Mouse (Mus musculus): Measurements from ENCODE around the gene Sprn.
"Not testable (repeated sequence)": the region's sequence is repeated elsewhere in the genome, so short reads cannot be mapped to it uniquely, and the experiment has no call there.

Gene Sprn

GRCm38 (mm10) chr7:140153383-140153782, 1.3 kb downstream of the Sprn start:
- no peak for DNase-seq (ENCODE audit: low read depth in 1 of 2, low spot score in 2 of 2)

GRCm38 (mm10) chr7:140144550-140144949, 10.1 kb downstream of the Sprn start:
- no peak for DNase-seq (ENCODE audit: low read depth in 1 of 2, low spot score in 2 of 2)

DNA sequence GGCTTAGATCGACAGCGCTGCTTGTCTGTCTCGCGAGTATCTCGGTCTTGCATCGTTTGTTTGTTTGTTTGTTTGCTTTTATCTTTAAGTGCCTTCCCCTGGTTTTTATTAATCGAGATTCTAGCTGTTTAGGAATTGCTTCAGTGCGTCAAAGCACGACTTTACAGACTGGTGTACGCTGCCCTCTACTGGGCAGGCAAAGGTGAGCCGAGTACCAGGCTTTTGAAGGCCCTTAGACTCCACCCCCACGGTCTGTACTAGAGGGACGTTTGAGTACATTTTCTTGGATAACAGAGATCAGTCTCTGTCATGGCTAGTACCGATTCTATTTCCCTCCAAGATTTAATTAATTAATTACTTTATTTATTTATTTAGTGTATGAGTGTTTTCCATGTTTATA, 13.3 kb downstream of the Sprn start:
- DNase-seq (ENCODE audit: low read depth in 1 of 2, low spot score in 2 of 2): peak in 1 of 2 experiments; percentile 48

DNA sequence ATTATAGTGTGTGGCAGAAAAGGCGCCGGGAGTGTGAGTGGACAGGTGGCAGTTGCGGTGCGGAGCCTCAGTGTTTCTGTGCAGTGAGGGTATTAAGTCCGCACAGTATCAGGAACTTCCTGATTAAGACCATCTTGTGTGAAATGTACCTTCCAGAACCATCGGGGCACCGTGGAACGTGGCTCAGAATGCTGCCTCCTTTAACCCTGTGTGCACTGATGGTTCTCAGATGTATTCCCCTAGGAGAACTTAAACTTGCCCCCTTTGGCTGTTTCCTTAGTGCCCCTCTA, 16.7 kb downstream of the Sprn start:
- no peak for DNase-seq (ENCODE audit: low read depth in 1 of 2, low spot score in 2 of 2)

- peak; percentile 73 to 92 for DNase-seq (ENCODE audit: low read depth in 1 of 2, low spot score in 2 of 2)
Measured at GRCm38 (mm10) chr7:140137135-140138020, 17.3 kb downstream of the Sprn start, which contains the start of gene Mtg1. TSS of gene Mtg1 (plus strand) at chr7:140137564.

DNA sequence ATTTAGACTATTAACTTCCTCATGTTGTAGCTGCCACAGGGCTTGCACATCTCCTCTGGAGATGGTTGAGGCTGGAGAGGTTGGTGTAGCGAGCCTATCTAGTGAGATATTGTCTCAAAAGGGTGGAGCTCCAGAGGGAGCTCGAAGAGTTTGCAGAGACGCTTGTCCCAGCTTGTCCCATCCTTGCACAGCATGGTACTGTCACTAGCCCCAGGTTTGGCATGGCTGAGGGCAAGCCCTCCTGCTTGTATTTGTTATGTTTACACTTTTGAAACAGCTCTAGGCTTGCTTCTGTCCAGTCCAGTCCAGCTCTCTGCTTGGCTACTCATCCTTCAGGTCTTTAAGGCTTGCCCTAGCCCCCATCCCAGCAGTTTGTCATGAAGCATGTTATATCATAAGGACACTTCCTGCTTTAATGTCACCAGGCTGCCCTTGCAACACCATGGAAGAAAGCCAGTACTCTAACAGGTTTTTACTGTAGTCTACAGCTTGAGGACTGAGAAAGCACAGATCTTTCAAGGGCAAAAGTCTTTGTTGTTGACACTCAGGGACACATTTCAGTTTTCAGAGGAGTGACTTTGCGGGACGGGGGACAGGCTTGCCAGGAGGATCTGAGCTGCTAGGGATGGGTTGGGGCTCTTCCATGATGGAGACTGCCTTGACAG, 19.4 kb downstream of the Sprn start:
- no peak for DNase-seq (ENCODE audit: low read depth in 1 of 2, low spot score in 2 of 2)

DNA sequence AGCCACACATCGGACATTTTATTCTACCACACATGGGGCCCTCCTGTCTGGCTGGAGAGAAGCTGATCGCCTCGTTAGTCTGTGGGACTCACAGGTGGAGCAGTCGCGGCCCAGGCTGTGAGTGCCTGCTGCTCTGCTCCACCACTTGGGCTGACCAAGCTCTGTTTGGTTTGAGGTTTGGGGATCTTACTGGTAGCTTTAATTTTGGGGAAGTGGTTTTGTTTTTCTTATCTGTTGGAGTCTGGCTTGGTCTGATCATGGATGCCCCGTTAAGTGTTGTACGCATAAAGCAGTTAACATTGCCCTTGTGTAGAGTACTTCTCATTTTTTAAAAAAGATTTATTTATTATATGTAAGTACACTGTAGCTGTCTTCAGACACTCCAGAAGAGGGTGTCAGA, 20.6 kb downstream of the Sprn start:
- not testable (repeated sequence) for DNase-seq (ENCODE audit: low read depth in 1 of 2, low spot score in 2 of 2)

GRCm38 (mm10) chr7:140132184-140132583, 22.5 kb downstream of the Sprn start:
- DNase-seq (ENCODE audit: low read depth in 1 of 2, low spot score in 2 of 2): not testable (repeated sequence)

GRCm38 (mm10) chr7:140127911-140128310, 26.8 kb downstream of the Sprn start:
- no peak for DNase-seq (ENCODE audit: low read depth in 1 of 2, low spot score in 2 of 2)

DNA sequence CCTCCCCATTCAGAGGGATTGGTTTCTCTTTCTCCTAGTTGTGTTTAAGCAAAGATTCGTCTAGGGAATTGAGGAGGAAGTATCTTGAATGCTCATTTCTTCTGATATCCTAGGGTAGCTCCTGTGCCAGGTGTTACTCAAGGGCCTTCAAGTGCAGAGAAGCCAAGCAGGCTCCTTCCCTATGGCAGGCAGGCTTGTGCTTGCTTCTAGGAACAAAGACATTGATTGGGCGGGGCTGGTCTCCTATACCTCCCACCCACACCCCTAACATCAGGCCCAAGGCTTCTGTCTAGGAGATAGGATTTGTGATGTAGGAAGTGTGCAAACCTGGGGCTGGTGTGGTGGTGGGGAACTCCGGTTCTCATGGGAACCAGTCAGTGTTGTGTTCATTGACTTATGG, 27.7 kb downstream of the Sprn start:
- DNase-seq (ENCODE audit: low read depth in 1 of 2, low spot score in 2 of 2): no peak

GRCm38 (mm10) chr7:140126022-140126350, 28.7 kb downstream of the Sprn start:
- DNase-seq (ENCODE audit: low read depth in 1 of 2, low spot score in 2 of 2): no peak

- peak; percentile 52 to 80 for DNase-seq (ENCODE audit: low read depth in 1 of 2, low spot score in 2 of 2)
Measured at GRCm38 (mm10) chr7:140125278-140126021, 29.2 kb downstream of the Sprn start.

DNA sequence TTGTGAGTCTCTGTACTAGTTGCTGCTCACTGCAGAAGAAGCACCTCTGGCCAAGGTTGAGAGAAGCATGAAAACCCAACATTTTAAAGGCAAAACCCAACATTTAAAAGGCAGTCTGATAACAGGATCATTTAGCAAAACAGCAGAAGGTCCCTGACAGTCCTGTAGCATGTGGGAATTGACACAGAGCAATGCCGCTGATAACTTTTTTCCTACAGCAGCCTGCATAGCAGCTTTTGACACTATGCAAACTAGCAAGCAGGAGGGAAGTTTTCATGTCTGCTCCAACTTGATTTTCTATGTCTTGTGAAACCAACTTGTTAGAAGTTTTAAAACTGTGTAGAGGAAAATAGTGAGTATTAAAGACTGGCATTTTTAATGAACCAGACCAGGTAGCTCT, 30.3 kb downstream of the Sprn start:
- no peak for DNase-seq (ENCODE audit: low read depth in 1 of 2, low spot score in 2 of 2)

GRCm38 (mm10) chr7:140122765-140123164, 31.9 kb downstream of the Sprn start:
- no peak for DNase-seq (ENCODE audit: low read depth in 1 of 2, low spot score in 2 of 2)

- DNase-seq (ENCODE audit: low read depth in 1 of 2, low spot score in 2 of 2): no peak
Measured at GRCm38 (mm10) chr7:140121338-140121910, 33.3 kb downstream of the Sprn start.

DNA sequence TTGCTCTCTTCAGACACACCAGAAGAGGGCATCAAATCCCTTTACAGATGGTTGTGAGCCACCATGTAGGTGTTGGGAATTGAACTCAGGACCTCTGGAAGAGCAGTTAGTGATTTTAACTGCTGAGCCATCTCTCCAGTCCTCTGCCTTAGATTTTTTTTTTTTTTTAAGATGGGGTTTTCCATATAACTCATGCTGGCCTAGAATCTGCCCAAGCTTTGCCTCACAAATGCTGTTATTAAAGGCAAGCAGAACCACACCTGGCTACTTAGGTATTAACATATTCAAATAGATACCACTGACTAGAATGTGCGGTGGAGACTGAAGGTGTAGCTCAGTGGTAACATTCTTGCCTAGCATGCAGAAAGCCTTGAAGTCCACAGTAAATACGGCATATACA, 34.2 kb downstream of the Sprn start:
- no peak for DNase-seq (ENCODE audit: low read depth in 1 of 2, low spot score in 2 of 2)

DNA sequence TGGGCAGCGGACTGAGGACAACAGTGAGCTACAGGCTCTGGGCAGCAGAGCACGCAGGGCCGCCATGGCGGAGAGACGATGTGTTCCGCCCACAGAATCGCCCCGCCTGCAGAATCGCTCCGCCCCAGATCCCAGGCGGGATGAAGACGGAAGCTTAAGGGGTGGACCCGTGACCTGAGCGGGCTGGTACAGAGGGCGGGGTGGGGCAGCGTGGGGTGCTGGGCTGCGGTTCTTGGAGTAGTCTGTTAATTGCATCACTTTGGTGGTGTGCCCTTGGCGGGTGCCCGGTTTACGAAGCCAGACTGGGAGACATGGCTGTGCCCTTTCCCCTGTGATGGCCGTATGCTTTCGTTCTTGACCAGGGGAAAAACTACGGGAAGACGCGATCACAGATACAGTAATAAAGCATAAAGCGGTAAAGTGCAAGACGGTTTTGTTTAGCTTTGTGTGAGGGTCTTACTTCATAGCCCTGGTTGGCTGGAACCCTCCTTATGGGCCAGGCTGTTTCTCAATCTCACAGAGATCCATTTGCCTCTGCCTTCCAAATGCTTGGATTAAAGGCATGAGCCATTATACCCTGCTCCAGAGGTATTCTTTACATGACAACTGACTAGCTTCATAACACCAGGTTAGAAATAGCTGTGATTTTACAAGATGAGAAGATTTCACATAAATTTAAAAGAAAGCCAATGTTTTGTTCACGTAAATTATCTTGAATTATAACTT, 38.2 kb downstream of the Sprn start, which contains the start of gene Echs1:
Gene Echs1, minus strand, starts transcription at position 148 of the 726 bp plus-strand sequence.
- DNase-seq (ENCODE audit: low read depth in 1 of 2, low spot score in 2 of 2): peak; percentile 86

- peak in 1 of 2 experiments; percentile 34 for DNase-seq (ENCODE audit: low read depth in 1 of 2, low spot score in 2 of 2)
Measured at GRCm38 (mm10) chr7:140115583-140116328, 38.9 kb downstream of the Sprn start, which contains the start of gene Paox. TSS of gene Paox (plus strand) at chr7:140115799.

DNA sequence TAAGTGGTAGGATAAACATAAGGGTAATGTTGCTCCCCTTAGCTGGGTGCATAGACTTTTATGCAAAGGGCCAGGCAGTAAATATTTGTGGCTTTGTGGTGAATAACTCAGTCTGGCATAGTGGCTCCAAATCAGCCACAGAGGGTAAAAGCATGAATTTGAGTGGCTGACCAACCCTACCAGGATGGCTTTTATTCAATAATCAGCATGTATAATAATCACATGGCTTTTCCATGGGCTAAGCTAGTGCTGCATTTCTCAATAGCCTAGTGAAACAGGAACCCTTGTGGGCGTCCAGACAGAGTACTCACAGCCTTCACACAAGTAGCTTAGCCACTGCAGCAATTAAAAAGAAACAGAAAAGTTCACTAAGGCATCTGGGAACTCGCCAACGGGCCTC, 42.7 kb downstream of the Sprn start:
- DNase-seq (ENCODE audit: low read depth in 1 of 2, low spot score in 2 of 2): no peak

DNA sequence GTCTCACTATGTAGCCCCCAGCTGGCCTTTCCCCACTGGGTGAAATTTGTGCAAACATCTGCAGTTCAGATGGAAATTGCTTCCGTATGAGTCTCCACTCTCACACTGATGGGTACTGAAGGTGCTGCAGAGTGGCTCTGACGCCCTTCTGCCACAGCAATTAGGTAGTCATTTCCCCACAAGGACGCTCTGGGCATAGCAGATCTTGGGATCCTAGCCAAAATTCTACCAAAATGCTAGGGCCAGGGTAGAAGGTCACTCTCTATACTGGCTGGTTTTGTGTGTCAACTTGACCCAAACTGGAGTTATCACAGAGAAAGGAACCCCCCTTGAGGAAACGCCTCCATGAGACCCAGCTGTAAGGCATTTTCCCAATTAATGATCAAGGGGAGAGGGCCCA, 50.7 kb downstream of the Sprn start:
- DNase-seq (ENCODE audit: low read depth in 1 of 2, low spot score in 2 of 2): no peak

All from monocyte, adult 2 months (primary cell).